Mouse (Mus musculus): ENCODE results near the gene Zfp13. TPM values are rescaled to one million over a fixed set of nuclear protein-coding genes. Genes with fewer than 3 reads are reported as not detected.
"Not testable (repeated sequence)": the region's sequence is repeated elsewhere in the genome, so short reads cannot be mapped to it uniquely, and the experiment has no call there.

Gene Zfp13
- polyA plus RNA-seq, 1 experiment from 2014 or later, result 24.9 TPM

GRCm38 (mm10) chr17:23537554-23538255 is 61.6 kb downstream of the Zfp13 start:
- no peak overlapping the region for H3K9ac ChIP-seq
- peaks cover 64% of the 10 kb centered on the region for H3K27me3 ChIP-seq
- no peak overlapping the region for H3K27ac ChIP-seq
- peak overlapping the region; percentile 49 for H3K4me2 ChIP-seq (replicated peaks)
- H3K4me3 ChIP-seq, result peak overlapping the region; percentile 26
- ATAC-seq (ENCODE audit: low FRiP score), result no peak
- no peaks in the 10 kb centered on the region for H3K36me3 ChIP-seq
- WGBS, result 4% methylated on average over 27 of the region's 27 CpGs
- 0 out of 2 replicates have a peak, but pooled peaks cover 5% of the 10 kb centered on the region for H3K4me1 ChIP-seq
- no peaks in the 10 kb centered on the region for H3K9me3 ChIP-seq (replicated peaks)

- H3K27me3 ChIP-seq, result peaks cover 47% of the 10 kb centered on the region
- ATAC-seq (ENCODE audit: low FRiP score), result not testable (repeated sequence)
- WGBS, result 3% methylated on average over 17 of the region's 29 CpGs
Observed at GRCm38 (mm10) chr17:23535046-23535788, 64.1 kb downstream of the Zfp13 start.

GRCm38 (mm10) chr17:23533591-23534490 is 65.4 kb downstream of the Zfp13 start:
- H3K36me3 ChIP-seq; H3K4me3 ChIP-seq; H3K27ac ChIP-seq; H3K9me3 ChIP-seq (replicated peaks); ATAC-seq (ENCODE audit: low FRiP score); H3K9ac ChIP-seq; H3K4me2 ChIP-seq (replicated peaks); H3K4me1 ChIP-seq: not testable (repeated sequence)
- peaks cover 34% of the 10 kb centered on the region for H3K27me3 ChIP-seq
- WGBS, result 6% methylated on average over 11 of the region's 23 CpGs

More at GRCm38 (mm10) chr17:23535046-23535788, 64.1 kb downstream of the Zfp13 start:
- H3K36me3 ChIP-seq; H3K4me1 ChIP-seq; H3K4me3 ChIP-seq; H3K4me2 ChIP-seq (replicated peaks); H3K27ac ChIP-seq; H3K9me3 ChIP-seq (replicated peaks); H3K9ac ChIP-seq: not testable (repeated sequence)

- 19% methylated on average over 1 of the region's 1 CpGs for WGBS
- ATAC-seq (ENCODE audit: low FRiP score), result not testable (repeated sequence)
Observed at GRCm38 (mm10) chr17:23531408-23531807, 67.9 kb downstream of the Zfp13 start.

More at GRCm38 (mm10) chr17:23531408-23531807, 67.9 kb downstream of the Zfp13 start:
- not testable (repeated sequence) for H3K4me1 ChIP-seq; H3K4me2 ChIP-seq (replicated peaks); H3K9me3 ChIP-seq (replicated peaks); H3K4me3 ChIP-seq; H3K9ac ChIP-seq; H3K27ac ChIP-seq; H3K36me3 ChIP-seq
- peaks cover 13% of the 10 kb centered on the region for H3K27me3 ChIP-seq

Other genes starting within 250 kb of the Zfp13 start
- not detected in 2 replicates for gene Vmn2r116, start 214.9 kb downstream of the Zfp13 start, polyA plus RNA-seq (2016; fragmentation: Nextera tagmentation; extraction: Ambion mirVana)
- not detected in 2 replicates for gene Vmn2r117, start 119.8 kb downstream of the Zfp13 start, polyA plus RNA-seq (2016; fragmentation: Nextera tagmentation; extraction: Ambion mirVana)
- 20.8 and 21.3 TPM in 2 replicates for gene Zfp213, start 35.2 kb downstream of the Zfp13 start, polyA plus RNA-seq (2016; fragmentation: Nextera tagmentation; extraction: Ambion mirVana)
- gene Zscan10, start 1.4 kb upstream of the Zfp13 start, polyA plus RNA-seq (2016; fragmentation: Nextera tagmentation; extraction: Ambion mirVana), result 0.46 and 0.93 TPM in 2 replicates
- gene Mmp25, start 45.8 kb upstream of the Zfp13 start, polyA plus RNA-seq (2016; fragmentation: Nextera tagmentation; extraction: Ambion mirVana), result 1.9 and 2.3 TPM in 2 replicates
- 0.50 and 0.57 TPM in 2 replicates for gene Bicdl2, start 61.0 kb upstream of the Zfp13 start, polyA plus RNA-seq (2016; fragmentation: Nextera tagmentation; extraction: Ambion mirVana)
- 65.5 and 69.0 TPM in 2 replicates for gene Hcfc1r1, start 74.1 kb upstream of the Zfp13 start, polyA plus RNA-seq (2016; fragmentation: Nextera tagmentation; extraction: Ambion mirVana)
- 43.8 and 47.5 TPM in 2 replicates for gene Thoc6, start 74.4 kb upstream of the Zfp13 start, polyA plus RNA-seq (2016; fragmentation: Nextera tagmentation; extraction: Ambion mirVana)
- gene Tnfrsf12a, start 78.0 kb upstream of the Zfp13 start, polyA plus RNA-seq (2016; fragmentation: Nextera tagmentation; extraction: Ambion mirVana), result 2.8 and 4.2 TPM in 2 replicates
- 14.6 and 35.0 TPM in 2 replicates for gene Cldn6, start 79.8 kb upstream of the Zfp13 start, polyA plus RNA-seq (2016; fragmentation: Nextera tagmentation; extraction: Ambion mirVana)
- gene Cldn9, start 84.5 kb upstream of the Zfp13 start, polyA plus RNA-seq (2016; fragmentation: Nextera tagmentation; extraction: Ambion mirVana), result 5.5 and 14.6 TPM in 2 replicates
- 0.21 and 1.2 TPM in 2 replicates for gene 1520401A03Rik, start 123.3 kb upstream of the Zfp13 start, polyA plus RNA-seq (2016; fragmentation: Nextera tagmentation; extraction: Ambion mirVana)
- gene Pkmyt1, start 126.8 kb upstream of the Zfp13 start, polyA plus RNA-seq (2016; fragmentation: Nextera tagmentation; extraction: Ambion mirVana), result 29.1 and 31.2 TPM in 2 replicates
- gene Paqr4, start 141.4 kb upstream of the Zfp13 start, polyA plus RNA-seq (2016; fragmentation: Nextera tagmentation; extraction: Ambion mirVana), result 40.3 and 41.6 TPM in 2 replicates
- 2.9 and 5.7 TPM in 2 replicates for gene Kremen2, start 146.3 kb upstream of the Zfp13 start, polyA plus RNA-seq (2016; fragmentation: Nextera tagmentation; extraction: Ambion mirVana)
- 203 and 212 TPM in 2 replicates for gene Flywch1, start 172.1 kb upstream of the Zfp13 start, polyA plus RNA-seq (2016; fragmentation: Nextera tagmentation; extraction: Ambion mirVana)
- 48.1 and 49.4 TPM in 2 replicates for gene Flywch2, start 186.6 kb upstream of the Zfp13 start, polyA plus RNA-seq (2016; fragmentation: Nextera tagmentation; extraction: Ambion mirVana)
- gene Srrm2, start 191.0 kb upstream of the Zfp13 start, polyA plus RNA-seq (2016; fragmentation: Nextera tagmentation; extraction: Ambion mirVana), result 670 and 682 TPM in 2 replicates
- 1,047 and 1,117 TPM in 2 replicates for gene Elob, start 229.6 kb upstream of the Zfp13 start, polyA plus RNA-seq (2016; fragmentation: Nextera tagmentation; extraction: Ambion mirVana)
- gene Prss33, start 236.6 kb upstream of the Zfp13 start, polyA plus RNA-seq (2016; fragmentation: Nextera tagmentation; extraction: Ambion mirVana), result 0.26 TPM in 1 of 2 replicates, not detected in the other
- gene Prss32, start 244.4 kb upstream of the Zfp13 start, polyA plus RNA-seq (2016; fragmentation: Nextera tagmentation; extraction: Ambion mirVana), result not detected in 2 replicates
- 0.72 and 1.3 TPM in 2 replicates for gene Prss41, start 244.7 kb upstream of the Zfp13 start, polyA plus RNA-seq (2016; fragmentation: Nextera tagmentation; extraction: Ambion mirVana)